Mouse (Mus musculus): ENCODE results near the gene Fahd2a. TPM values are rescaled to one million over a fixed set of nuclear protein-coding genes. Genes with fewer than 3 reads are reported as not detected.

The Fahd2a gene
- 33.7 and 39.1 TPM in 2 replicates for polyA plus RNA-seq (2015; fragmentation: Nextera tagmentation; extraction: Ambion mirVana)

GRCm38 (mm10) chr2:127444055-127444789 is at the start of gene Fahd2a:
Gene Fahd2a (minus strand): TSS chr2:127444565.

GRCm38 (mm10) chr2:127424977-127425376 is 19.4 kb downstream of the Fahd2a start, which contains the start of gene Gpat2:
Gene Gpat2 (plus strand): TSS chr2:127425199.

Other genes with a start within 250 kb of the Fahd2a start
- 1.0 and 1.8 TPM in 2 replicates for gene 1810024B03Rik, start 236.3 kb downstream of the Fahd2a start, polyA plus RNA-seq (2015; fragmentation: Nextera tagmentation; extraction: Ambion mirVana)
- 23.3 and 29.3 TPM in 2 replicates for gene Snrnp200, start 236.2 kb downstream of the Fahd2a start, polyA plus RNA-seq (2015; fragmentation: Nextera tagmentation; extraction: Ambion mirVana)
- gene Ciao1, start 196.7 kb downstream of the Fahd2a start, polyA plus RNA-seq (2015; fragmentation: Nextera tagmentation; extraction: Ambion mirVana), result 50.4 and 52.9 TPM in 2 replicates
- gene Tmem127, start 196.7 kb downstream of the Fahd2a start, polyA plus RNA-seq (2015; fragmentation: Nextera tagmentation; extraction: Ambion mirVana), result 80.0 and 82.2 TPM in 2 replicates
- 89.7 and 93.4 TPM in 2 replicates for gene Stard7, start 174.3 kb downstream of the Fahd2a start, polyA plus RNA-seq (2015; fragmentation: Nextera tagmentation; extraction: Ambion mirVana)
- 23.5 and 23.8 TPM in 2 replicates for gene Dusp2, start 108.4 kb downstream of the Fahd2a start, polyA plus RNA-seq (2015; fragmentation: Nextera tagmentation; extraction: Ambion mirVana)
- gene Astl, start 105.9 kb downstream of the Fahd2a start, polyA plus RNA-seq (2015; fragmentation: Nextera tagmentation; extraction: Ambion mirVana), result not detected in 2 replicates
- gene Adra2b, start 81.4 kb downstream of the Fahd2a start, polyA plus RNA-seq (2015; fragmentation: Nextera tagmentation; extraction: Ambion mirVana), result 0.53 and 0.88 TPM in 2 replicates
- 0.17 and 0.21 TPM in 2 replicates for gene Gpat2, start 19.4 kb downstream of the Fahd2a start, polyA plus RNA-seq (2015; fragmentation: Nextera tagmentation; extraction: Ambion mirVana)
- 13.3 and 14.9 TPM in 2 replicates for gene Kcnip3, start 77.5 kb upstream of the Fahd2a start, polyA plus RNA-seq (2015; fragmentation: Nextera tagmentation; extraction: Ambion mirVana)
- 0.04 TPM in 1 of 2 replicates, not detected in the other for gene Prom2, start 96.9 kb upstream of the Fahd2a start, polyA plus RNA-seq (2015; fragmentation: Nextera tagmentation; extraction: Ambion mirVana)
- gene Zfp661, start 142.5 kb upstream of the Fahd2a start, polyA plus RNA-seq (2015; fragmentation: Nextera tagmentation; extraction: Ambion mirVana), result 4.2 and 4.6 TPM in 2 replicates
- gene Mrps5, start 142.7 kb upstream of the Fahd2a start, polyA plus RNA-seq (2015; fragmentation: Nextera tagmentation; extraction: Ambion mirVana), result 136 and 140 TPM in 2 replicates
- 24.5 and 24.6 TPM in 2 replicates for gene Mal, start 212.1 kb upstream of the Fahd2a start, polyA plus RNA-seq (2015; fragmentation: Nextera tagmentation; extraction: Ambion mirVana)

Data from neural tube, postnatal 0 days (tissue).